Mouse (Mus musculus) myocyte (in vitro differentiated cells): ENCODE results near the gene Adcyap1r1.

Experiments
- CEBPB ChIP-seq: IDR thresholded peaks from 2 replicates; pipeline ENCODE4 v1.6.1; 2011; ENCODE audit warnings: mild to moderate bottlenecking, moderate library complexity; ENCODE audit not compliant: poor library complexity, insufficient read depth, severe bottlenecking
- E2F4 ChIP-seq: IDR thresholded peaks from one replicate; pipeline ENCODE4 v1.6.1; 2011; ENCODE audit warnings: mild to moderate bottlenecking, control low read depth, moderate library complexity; ENCODE audit not compliant: insufficient read depth
- MAX ChIP-seq: IDR thresholded peaks from one replicate; pipeline ENCODE4 v1.6.1; 2011; ENCODE audit warnings: low read depth, mild to moderate bottlenecking, control low read depth
- MYOD1 ChIP-seq, 3 experiments: IDR thresholded peaks; one replicate each; pipeline ENCODE4 v1.6.1; 2011; ENCODE audit warnings: control low read depth in 2 of 3, low read depth in 2 of 3, mild to moderate bottlenecking in 2 of 3, moderate library complexity in 1 of 3; ENCODE audit not compliant: insufficient read length in 2 of 3, control insufficient read depth in 1 of 3
- MYOG ChIP-seq, 3 experiments: IDR thresholded peaks; one replicate each; pipeline ENCODE4 v1.6.1; 2011; ENCODE audit warnings: control low read depth in 2 of 3, low read depth in 2 of 3, mild to moderate bottlenecking in 2 of 3; ENCODE audit not compliant: insufficient read length in 2 of 3, control insufficient read depth in 1 of 3, insufficient read depth in 1 of 3
- POLR2A ChIP-seq: IDR thresholded peaks from one replicate; pipeline ENCODE4 v1.6.1; 2011; ENCODE audit warnings: low read depth, mild to moderate bottlenecking, control low read depth, moderate library complexity; ENCODE audit not compliant: insufficient read length
- SRF ChIP-seq: IDR thresholded peaks from one replicate; pipeline ENCODE4 v1.6.1; 2011; ENCODE audit warnings: low read depth; ENCODE audit not compliant: control insufficient read depth, insufficient read length
- TCF12 ChIP-seq: IDR thresholded peaks from one replicate; pipeline ENCODE4 v1.6.1; 2011; ENCODE audit warnings: mild to moderate bottlenecking, control low read depth; ENCODE audit not compliant: poor library complexity, insufficient read depth, severe bottlenecking
- TCF3 ChIP-seq: IDR thresholded peaks from one replicate; pipeline ENCODE4 v1.6.1; 2011; ENCODE audit warnings: low read depth, control low read depth; ENCODE audit not compliant: insufficient read length
- USF1 ChIP-seq: IDR thresholded peaks from one replicate; pipeline ENCODE4 v1.6.1; 2011; ENCODE audit warnings: low read depth, mild to moderate bottlenecking, control low read depth, moderate library complexity

GRCm38 (mm10) chr6:55463966-55464365 lies 12.2 kb downstream of the Adcyap1r1 start:
- TF ChIP-seq POLR2A (no peak), CEBPB (no peak), TCF12 (no peak), SRF (no peak), MAX (no peak), USF1 (no peak), MYOG (IDR thresholded peaks at IDR 0.05; ENCODE audit: control insufficient read depth in 1 of 3, insufficient read depth in 1 of 3, insufficient read length in 2 of 3, low read depth in 2 of 3) (no peak), E2F4 (no peak), TCF3 (no peak), MYOD1 (IDR thresholded peaks at IDR 0.05; ENCODE audit: control insufficient read depth in 1 of 3, insufficient read length in 2 of 3, low read depth in 2 of 3) (no peak)
